Mouse (Mus musculus) left cerebral cortex, postnatal 10 days (tissue): ENCODE measurements around the gene Capn11. TPM values are rescaled to one million over a fixed set of nuclear protein-coding genes. Genes with fewer than 3 reads are reported as not detected.
A peak's percentile ranks its signal among the peaks of the same experiment; 100 is the strongest.

ENCODE experiments used
- DNase-seq, 2 experiments: peaks; one replicate each; pipeline ENCODE4 v3.0.0; 2021 to 2022; ENCODE audit warnings: low spot score in 2 of 2, mixed read lengths in 1 of 2; ENCODE audit errors: extremely low spot score in 1 of 2
- intact Hi-C: fragments of 180-260 bp; cut with DNase I; formaldehyde crosslinking; loops from one replicate; pipeline ENCODE4 v1.15.1; 2025
- total RNA-seq, 2 experiments: library from RNA; stranded (reverse); gene quantifications; 2 replicates each; pipeline ENCODE4 v1.2.3; 2021

Capn11 gene
- total RNA-seq, 2 experiments from 2014 or later = 0.39 TPM; not detected in 1

- DNase-seq = peak; percentile 49 to 79
- intact Hi-C loops = no loop called here
Measured at GRCm38 (mm10) chr17:45685171-45686092, 26.3 kb upstream of the Capn11 start.

GRCm38 (mm10) chr17:45684667-45685131 lies 25.6 kb upstream of the Capn11 start:
- DNase-seq = no peak

GRCm38 (mm10) chr17:45682843-45683242 lies 23.7 kb upstream of the Capn11 start:
- DNase-seq = no peak
- intact Hi-C loops = no loop called here

More at GRCm38 (mm10) chr17:45684667-45685131, 25.6 kb upstream of the Capn11 start:
- intact Hi-C loops = no loop called here

GRCm38 (mm10) chr17:45681588-45681987 lies 22.5 kb upstream of the Capn11 start:
- DNase-seq = no peak
- intact Hi-C loops = no loop called here

GRCm38 (mm10) chr17:45680391-45680980 lies 21.4 kb upstream of the Capn11 start:
- peak; percentile 71 to 73 for DNase-seq
- intact Hi-C loops = no loop called here

- DNase-seq = peak in 1 of 2 experiments; percentile 79
- intact Hi-C loops = loop anchor here (5.0 kb wide), 1 partner anchor 44 kb away; no protein-coding TSS in a partner anchor
Measured at GRCm38 (mm10) chr17:45678106-45678505, 19.0 kb upstream of the Capn11 start.

GRCm38 (mm10) chr17:45672598-45672997 lies 13.5 kb upstream of the Capn11 start:
- no peak for DNase-seq
- intact Hi-C loops = no loop called here

- DNase-seq = no peak
- intact Hi-C loops = no loop called here
Measured at GRCm38 (mm10) chr17:45671821-45672220, 12.7 kb upstream of the Capn11 start.

- intact Hi-C loops = no loop called here
- no peak for DNase-seq
Measured at GRCm38 (mm10) chr17:45667986-45668385, 8.9 kb upstream of the Capn11 start.

GRCm38 (mm10) chr17:45667481-45667880 lies 8.4 kb upstream of the Capn11 start:
- intact Hi-C loops = no loop called here
- DNase-seq = no peak

- no peak for DNase-seq
- intact Hi-C loops = no loop called here
Measured at GRCm38 (mm10) chr17:45666091-45666490, 7.0 kb upstream of the Capn11 start.

GRCm38 (mm10) chr17:45664608-45665007 lies 5.5 kb upstream of the Capn11 start:
- intact Hi-C loops = no loop called here
- DNase-seq = peak in 1 of 2 experiments; percentile 17

GRCm38 (mm10) chr17:45663106-45663919 lies 4.2 kb upstream of the Capn11 start:
- intact Hi-C loops = loop anchor here (2.0 kb wide), 1 partner anchor 55 kb away; no protein-coding TSS in a partner anchor
- peak; percentile 68 to 86 for DNase-seq

GRCm38 (mm10) chr17:45655820-45656219 lies 3.3 kb downstream of the Capn11 start:
- intact Hi-C loops = no loop called here
- peak in 1 of 2 experiments; percentile 57 for DNase-seq

GRCm38 (mm10) chr17:45653233-45653632 lies 5.9 kb downstream of the Capn11 start:
- DNase-seq = peak in 1 of 2 experiments; percentile 17
- intact Hi-C loops = no loop called here

GRCm38 (mm10) chr17:45644185-45644584 lies 14.9 kb downstream of the Capn11 start:
- intact Hi-C loops = loop anchor here (5.0 kb wide), 1 partner anchor 62 kb away; no protein-coding TSS in a partner anchor
- no peak for DNase-seq

GRCm38 (mm10) chr17:45642701-45643100 lies 16.4 kb downstream of the Capn11 start:
- intact Hi-C loops = loop anchor here (5.0 kb wide), 1 partner anchor 60 kb away; no protein-coding TSS in a partner anchor

GRCm38 (mm10) chr17:45641981-45642380 lies 17.1 kb downstream of the Capn11 start:
- intact Hi-C loops = loop anchor here (5.0 kb wide), 1 partner anchor 60 kb away; no protein-coding TSS in a partner anchor
- no peak for DNase-seq

More at GRCm38 (mm10) chr17:45642701-45643100, 16.4 kb downstream of the Capn11 start:
- peak; percentile 50 to 80 for DNase-seq
